Mouse (Mus musculus): Measurements from ENCODE around the gene Unk.

Unk gene

DNA sequence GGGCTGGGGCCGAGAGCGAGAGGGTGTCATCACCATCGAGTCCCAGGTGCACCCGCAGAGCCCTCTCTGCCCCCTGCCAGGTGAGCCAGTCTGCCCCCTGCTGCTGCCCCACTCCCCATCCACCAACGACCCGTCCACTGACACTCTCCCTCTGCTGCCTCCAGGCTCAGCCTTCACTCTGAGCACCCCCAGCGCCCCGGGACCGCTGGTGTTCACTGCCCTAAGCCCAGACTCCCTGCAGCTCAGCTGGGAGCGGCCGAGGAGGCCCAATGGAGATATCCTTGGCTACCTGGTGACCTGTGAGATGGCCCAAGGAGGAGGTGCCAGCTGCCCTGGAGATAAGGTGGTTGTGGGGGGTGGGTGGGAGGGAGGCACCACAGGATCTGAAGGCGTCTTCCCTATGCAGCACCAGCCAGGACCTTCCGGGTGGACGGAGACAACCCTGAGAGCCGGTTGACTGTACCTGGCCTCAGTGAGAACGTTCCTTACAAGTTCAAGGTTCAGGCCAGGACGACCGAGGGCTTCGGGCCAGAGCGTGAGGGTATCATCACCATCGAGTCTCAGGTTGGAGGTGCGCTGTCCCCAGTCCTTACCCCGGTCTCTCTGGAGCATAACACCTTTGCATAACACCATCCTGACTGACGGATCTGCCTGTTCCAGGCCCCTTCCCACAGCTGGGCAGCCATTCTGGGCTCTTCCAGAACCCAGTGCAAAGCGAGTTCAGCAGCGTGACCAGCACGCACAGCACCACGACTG is 22.8 kb upstream of the Unk start:
- no peak for TF ChIP-seq POU5F1 (IDR thresholded peaks at IDR 0.05; ENCODE audit: borderline replicate concordance, low read length)
- H3K4me3 ChIP-seq (replicated peaks; ENCODE audit: low read length): no peak overlapping the region; the same call in 1 of the 2 replicates
- no peaks in the 10 kb centered on the region for H3K9me3 ChIP-seq (ENCODE audit: low read length)
- peaks cover 12% of the 10 kb centered on the region for H3K27me3 ChIP-seq (ENCODE audit: insufficient read depth, low read length)
- peaks cover 89% of the 10 kb centered on the region for H3K4me1 ChIP-seq (replicated peaks; ENCODE audit: low read depth, low read length)
- peaks cover 56% of the 10 kb centered on the region for H3K36me3 ChIP-seq (ENCODE audit: insufficient read depth, low read length)

GRCm38 (mm10) chr11:116008411-116008810 is 21.7 kb upstream of the Unk start:
- Histone ChIP-seq H3K36me3 (ENCODE audit: insufficient read depth, low read length) (peaks cover 56% of the 10 kb centered on the region), H3K4me1 (replicated peaks; ENCODE audit: low read depth, low read length) (peaks cover 90% of the 10 kb centered on the region), H3K4me3 (replicated peaks; ENCODE audit: low read length) (no peak overlapping the region), H3K9me3 (ENCODE audit: low read length) (no peaks in the 10 kb centered on the region), H3K27me3 (ENCODE audit: insufficient read depth, low read length) (peaks cover 7% of the 10 kb centered on the region)
- TF ChIP-seq CTCF (conservative IDR thresholded peaks at IDR 0.05; ENCODE audit: low read length) (no peak), POU5F1 (IDR thresholded peaks at IDR 0.05; ENCODE audit: borderline replicate concordance, low read length) (no peak), NANOG (IDR thresholded peaks at IDR 0.05; ENCODE audit: borderline replicate concordance, low read length) (no peak)

DNA sequence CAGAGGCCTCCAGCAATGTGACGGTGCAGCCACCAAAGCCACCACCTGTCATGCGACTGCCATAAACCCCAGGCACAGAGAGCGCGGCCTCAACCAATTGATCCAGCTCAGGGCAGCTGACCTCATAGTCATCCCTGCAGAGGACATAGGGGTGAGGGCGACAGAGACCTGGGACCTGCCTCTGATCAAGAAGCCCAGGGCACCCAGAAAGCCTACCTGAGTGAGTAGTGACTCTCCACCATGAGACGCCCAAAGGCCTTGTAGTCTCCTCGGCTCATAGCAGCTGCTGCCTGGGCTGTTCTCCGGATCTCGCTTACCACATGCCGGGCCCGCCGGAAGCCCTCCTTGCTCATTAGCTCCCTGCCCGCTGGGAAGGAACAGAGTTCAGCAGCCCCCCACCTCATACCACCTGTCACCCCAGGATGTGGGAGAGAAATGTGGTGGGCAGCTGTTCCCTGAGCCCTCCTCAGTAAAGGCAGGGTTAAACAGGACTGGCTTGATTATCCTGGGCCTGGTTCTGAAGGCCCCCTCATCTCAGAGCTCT is 21.2 kb upstream of the Unk start:
- Histone ChIP-seq H3K4me1 (replicated peaks; ENCODE audit: low read depth, low read length) (peaks cover 86% of the 10 kb centered on the region), H3K27me3 (ENCODE audit: insufficient read depth, low read length) (peaks cover 2% of the 10 kb centered on the region), H3K4me3 (replicated peaks; ENCODE audit: low read length) (no peak overlapping the region), H3K9me3 (ENCODE audit: low read length) (no peaks in the 10 kb centered on the region), H3K36me3 (ENCODE audit: insufficient read depth, low read length) (peaks cover 56% of the 10 kb centered on the region)
- TF ChIP-seq POU5F1 (IDR thresholded peaks at IDR 0.05; ENCODE audit: borderline replicate concordance, low read length): no peak
- TF ChIP-seq CTCF (conservative IDR thresholded peaks at IDR 0.05; ENCODE audit: low read length): no peak
- TF ChIP-seq NANOG (IDR thresholded peaks at IDR 0.05; ENCODE audit: borderline replicate concordance, low read length): no peak

DNA sequence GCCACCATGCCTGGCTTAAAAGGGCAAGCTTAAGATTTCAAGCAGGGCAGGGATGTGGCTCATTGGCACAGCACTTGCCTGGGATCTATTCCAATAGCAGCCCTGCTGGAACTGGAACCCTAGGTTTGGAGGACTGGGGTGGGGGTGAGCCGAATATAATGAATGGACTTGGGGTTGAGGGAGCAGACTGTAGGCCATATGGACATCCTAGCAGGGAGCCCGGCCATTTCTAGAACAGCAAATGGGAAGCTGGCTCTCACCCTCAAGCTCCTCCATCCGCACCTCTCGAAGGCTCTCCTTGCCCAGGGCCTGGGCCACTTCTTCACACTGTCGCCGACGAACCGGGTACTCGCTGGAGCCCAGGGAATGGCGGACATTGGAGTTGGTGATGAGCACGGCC is 20.5 kb upstream of the Unk start:
- TF ChIP-seq CTCF (conservative IDR thresholded peaks at IDR 0.05; ENCODE audit: low read length): no peak
- no peak for TF ChIP-seq NANOG (IDR thresholded peaks at IDR 0.05; ENCODE audit: borderline replicate concordance, low read length)
- TF ChIP-seq POU5F1 (IDR thresholded peaks at IDR 0.05; ENCODE audit: borderline replicate concordance, low read length): no peak
- H3K36me3 ChIP-seq (ENCODE audit: insufficient read depth, low read length): peaks cover 56% of the 10 kb centered on the region
- H3K4me3 ChIP-seq (replicated peaks; ENCODE audit: low read length): no peak overlapping the region
- H3K27me3 ChIP-seq (ENCODE audit: insufficient read depth, low read length): peaks cover 1% of the 10 kb centered on the region
- H3K9me3 ChIP-seq (ENCODE audit: low read length): no peaks in the 10 kb centered on the region
- peaks cover 78% of the 10 kb centered on the region for H3K4me1 ChIP-seq (replicated peaks; ENCODE audit: low read depth, low read length)

- no peak for TF ChIP-seq NANOG (IDR thresholded peaks at IDR 0.05; ENCODE audit: borderline replicate concordance, low read length)
- TF ChIP-seq CTCF (conservative IDR thresholded peaks at IDR 0.05; ENCODE audit: low read length): no peak
- no peak for TF ChIP-seq POU5F1 (IDR thresholded peaks at IDR 0.05; ENCODE audit: borderline replicate concordance, low read length)
- H3K4me1 ChIP-seq (replicated peaks; ENCODE audit: low read depth, low read length): peaks cover 75% of the 10 kb centered on the region
- H3K9me3 ChIP-seq (ENCODE audit: low read length): no peaks in the 10 kb centered on the region
- H3K36me3 ChIP-seq (ENCODE audit: insufficient read depth, low read length): peaks cover 56% of the 10 kb centered on the region
- no peak overlapping the region for H3K4me3 ChIP-seq (replicated peaks; ENCODE audit: low read length)
- H3K27me3 ChIP-seq (ENCODE audit: insufficient read depth, low read length): peaks cover 3% of the 10 kb centered on the region
Observed at GRCm38 (mm10) chr11:116010146-116010545, 20.0 kb upstream of the Unk start.

- Histone ChIP-seq H3K4me1 (replicated peaks; ENCODE audit: low read depth, low read length) (peaks cover 67% of the 10 kb centered on the region), H3K9me3 (ENCODE audit: low read length) (no peaks in the 10 kb centered on the region), H3K4me3 (replicated peaks; ENCODE audit: low read length) (peak overlapping the region; percentile 92), H3K27me3 (ENCODE audit: insufficient read depth, low read length) (peaks cover 5% of the 10 kb centered on the region), H3K36me3 (ENCODE audit: insufficient read depth, low read length) (peaks cover 51% of the 10 kb centered on the region)
- TF ChIP-seq NANOG (IDR thresholded peaks at IDR 0.05; ENCODE audit: borderline replicate concordance, low read length): no peak
- no peak for TF ChIP-seq CTCF (conservative IDR thresholded peaks at IDR 0.05; ENCODE audit: low read length)
- no peak for TF ChIP-seq POU5F1 (IDR thresholded peaks at IDR 0.05; ENCODE audit: borderline replicate concordance, low read length)
Observed at GRCm38 (mm10) chr11:116010948-116011347, 19.2 kb upstream of the Unk start.

- TF ChIP-seq POU5F1 (IDR thresholded peaks at IDR 0.05; ENCODE audit: borderline replicate concordance, low read length) (no peak), NANOG (IDR thresholded peaks at IDR 0.05; ENCODE audit: borderline replicate concordance, low read length) (no peak), CTCF (conservative IDR thresholded peaks at IDR 0.05; ENCODE audit: low read length) (no peak)
- Histone ChIP-seq H3K27me3 (ENCODE audit: insufficient read depth, low read length) (peaks cover 5% of the 10 kb centered on the region), H3K4me1 (replicated peaks; ENCODE audit: low read depth, low read length) (peaks cover 60% of the 10 kb centered on the region), H3K9me3 (ENCODE audit: low read length) (no peaks in the 10 kb centered on the region), H3K4me3 (replicated peaks; ENCODE audit: low read length) (peak overlapping the region; percentile 92), H3K36me3 (ENCODE audit: insufficient read depth, low read length) (peaks cover 44% of the 10 kb centered on the region)
Observed at GRCm38 (mm10) chr11:116011529-116012261, 18.4 kb upstream of the Unk start.

GRCm38 (mm10) chr11:116012262-116012947 is 17.7 kb upstream of the Unk start, which contains the start of gene Galk1:
Gene Galk1 (minus strand): TSS chr11:116012719.
- no peaks in the 10 kb centered on the region for H3K9me3 ChIP-seq (ENCODE audit: low read length)
- TF ChIP-seq NANOG (IDR thresholded peaks at IDR 0.05; ENCODE audit: borderline replicate concordance, low read length): no peak
- TF ChIP-seq CTCF (conservative IDR thresholded peaks at IDR 0.05; ENCODE audit: low read length): no peak
- no peak for TF ChIP-seq POU5F1 (IDR thresholded peaks at IDR 0.05; ENCODE audit: borderline replicate concordance, low read length)
- peaks cover 37% of the 10 kb centered on the region for H3K36me3 ChIP-seq (ENCODE audit: insufficient read depth, low read length)
- peak within 1 kb of the TSS; percentile 92 for H3K4me3 ChIP-seq (replicated peaks; ENCODE audit: low read length)
- H3K4me1 ChIP-seq (replicated peaks; ENCODE audit: low read depth, low read length): peaks cover 54% of the 10 kb centered on the region
- peaks cover 5% of the 10 kb centered on the region for H3K27me3 ChIP-seq (ENCODE audit: insufficient read depth, low read length)

Measured in E14TG2a.4 (cell line).